Mouse (Mus musculus): ENCODE data around the gene Gm20388.
A peak's percentile ranks its signal among the peaks of the same experiment; 100 is the strongest.

The Gm20388 gene

DNA sequence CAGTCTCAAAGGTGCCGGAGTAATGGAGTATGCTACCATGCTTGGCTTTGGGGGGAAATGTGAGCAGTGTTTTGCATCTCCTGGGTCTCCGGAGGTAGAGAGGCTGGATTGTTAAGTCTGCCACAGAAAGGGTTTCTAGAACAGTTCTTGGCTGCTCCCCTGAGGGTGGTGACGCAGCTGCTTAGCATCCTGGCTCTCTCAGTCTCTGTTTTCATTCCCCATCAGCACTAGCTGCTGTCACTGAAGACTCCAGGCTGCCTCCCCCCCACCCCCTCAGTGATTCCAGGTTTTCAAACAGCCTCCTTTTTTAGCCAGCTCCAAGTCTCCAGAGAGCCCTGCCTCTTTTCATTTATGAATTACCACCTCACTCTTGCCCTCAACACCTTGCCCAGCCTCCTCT is 4273.4 kb downstream of the Gm20388 start:
- peak; percentile 22 to 29 for DNase-seq (ENCODE audit: low spot score in 2 of 2)

- DNase-seq (ENCODE audit: low spot score in 2 of 2), result no peak
These were observed 4273.9 kb downstream of the Gm20388 start for GRCm38 (mm10) chr8:124184507-124184906.

GRCm38 (mm10) chr8:124185081-124185480 is 4274.4 kb downstream of the Gm20388 start:
- DNase-seq (ENCODE audit: low spot score in 2 of 2), result no peak

DNA sequence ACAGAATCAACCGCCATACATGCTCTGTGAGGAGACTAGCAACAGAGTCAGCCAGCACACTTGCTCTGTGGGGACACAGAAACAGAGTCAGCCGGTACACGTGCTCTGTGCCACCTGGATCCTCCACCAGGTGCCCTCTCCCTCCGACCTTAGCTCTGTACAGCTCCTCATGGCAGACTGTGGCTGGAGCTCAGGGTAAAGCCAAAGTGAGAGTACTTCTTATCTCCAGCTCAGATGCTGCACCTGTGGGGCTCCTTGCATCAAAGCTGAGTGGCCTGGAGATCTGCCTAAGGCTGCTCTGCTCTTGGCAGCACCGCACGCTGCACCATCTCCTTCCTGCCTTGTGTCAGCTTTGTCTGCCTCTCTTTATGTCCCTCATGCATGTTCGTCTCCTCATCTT is 4279.7 kb downstream of the Gm20388 start:
- no peak for DNase-seq (ENCODE audit: low spot score in 2 of 2)

GRCm38 (mm10) chr8:124192242-124192641 is 4281.6 kb downstream of the Gm20388 start:
- DNase-seq (ENCODE audit: low spot score in 2 of 2), result no peak

- no peak for DNase-seq (ENCODE audit: low spot score in 2 of 2)
These were observed 4282.3 kb downstream of the Gm20388 start for GRCm38 (mm10) chr8:124192976-124193375.

- DNase-seq (ENCODE audit: low spot score in 2 of 2), result no peak
These were observed 4283.4 kb downstream of the Gm20388 start for GRCm38 (mm10) chr8:124193992-124194391.

DNA sequence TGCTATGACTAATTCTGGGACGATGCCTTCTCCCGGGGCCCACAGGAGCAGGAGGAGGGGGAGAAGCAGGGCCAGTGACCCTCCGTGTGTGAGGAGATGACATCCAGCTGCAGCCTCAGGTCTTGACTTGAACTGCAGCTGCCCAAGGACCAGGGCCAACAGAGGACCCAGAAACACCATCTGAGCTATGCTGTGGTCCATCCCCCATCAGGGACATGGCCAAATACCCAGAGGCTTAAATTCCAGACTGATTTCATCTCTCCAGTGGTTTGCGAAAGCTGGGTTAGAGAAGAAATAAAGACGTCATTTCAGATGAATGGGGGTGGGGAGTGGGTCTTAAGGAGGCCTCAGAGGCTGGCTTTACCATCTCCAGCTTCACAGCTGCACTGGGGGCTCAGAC is 4285.6 kb downstream of the Gm20388 start:
- DNase-seq (ENCODE audit: low spot score in 2 of 2), result no peak

DNA sequence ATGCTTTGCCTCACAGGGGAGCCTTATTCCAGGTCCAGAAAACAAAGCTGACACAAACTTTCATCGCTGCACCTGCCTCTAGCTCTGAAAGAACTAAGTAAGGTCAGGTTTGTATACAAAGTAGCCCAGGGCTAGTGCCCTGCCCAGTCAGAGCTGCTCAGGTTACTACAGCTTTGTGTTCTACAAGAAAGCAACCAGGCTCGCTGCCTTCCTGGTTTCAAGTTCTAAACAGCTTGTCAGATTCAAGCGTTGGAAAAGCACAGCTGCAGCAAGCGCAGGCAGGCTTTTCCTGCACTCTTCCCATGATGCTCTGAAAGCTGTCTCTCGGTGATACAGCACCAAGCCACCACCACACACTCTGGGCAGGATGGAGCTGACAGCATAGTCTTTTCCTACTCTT is 4286.2 kb downstream of the Gm20388 start:
- DNase-seq (ENCODE audit: low spot score in 2 of 2), result no peak

DNA sequence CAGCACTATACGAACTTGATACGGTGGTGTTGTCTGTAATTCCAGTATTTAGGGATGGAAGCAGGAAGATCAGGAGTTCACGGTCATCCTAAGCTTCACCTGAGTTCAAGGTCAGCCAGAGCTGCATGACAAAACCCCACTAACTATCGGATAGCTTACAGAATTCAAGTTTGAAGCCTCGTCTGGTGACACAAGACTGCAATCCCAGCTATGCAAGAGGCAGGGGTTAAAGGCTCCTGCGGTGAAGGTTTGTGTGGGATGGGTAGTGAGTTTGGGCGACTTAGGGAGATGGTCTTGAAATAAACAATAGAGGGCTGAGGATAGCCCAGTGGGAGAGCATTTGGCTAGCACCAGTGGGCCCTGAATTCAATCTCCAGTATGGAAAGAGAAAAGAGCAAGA is 4287.6 kb downstream of the Gm20388 start:
- no peak for DNase-seq (ENCODE audit: low spot score in 2 of 2)

- no peak for DNase-seq (ENCODE audit: low spot score in 2 of 2)
These were observed 4289.8 kb downstream of the Gm20388 start for GRCm38 (mm10) chr8:124200400-124200799.

DNA sequence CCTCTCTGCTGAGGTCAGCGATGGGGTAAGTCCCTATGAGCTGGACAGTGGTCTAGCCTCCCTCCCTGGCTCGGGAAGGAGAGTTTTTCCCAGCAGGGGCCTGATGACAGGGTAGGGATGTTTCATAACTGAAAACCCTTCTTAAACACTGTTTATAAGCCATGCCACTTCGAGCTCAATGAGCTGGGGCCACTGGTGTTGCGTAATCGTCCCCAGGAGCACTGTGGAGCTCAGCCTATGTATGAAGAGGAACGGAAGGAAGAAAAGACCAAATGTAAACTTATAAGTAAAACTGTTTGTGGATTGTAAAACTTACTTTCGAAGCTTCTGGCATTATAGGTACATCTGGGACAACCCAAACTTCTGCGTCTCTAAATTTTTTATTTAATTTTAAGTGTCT is 4291.1 kb downstream of the Gm20388 start:
- DNase-seq (ENCODE audit: low spot score in 2 of 2), result no peak

GRCm38 (mm10) chr8:124202895-124203294 is 4292.3 kb downstream of the Gm20388 start:
- DNase-seq (ENCODE audit: low spot score in 2 of 2), result no peak

DNA sequence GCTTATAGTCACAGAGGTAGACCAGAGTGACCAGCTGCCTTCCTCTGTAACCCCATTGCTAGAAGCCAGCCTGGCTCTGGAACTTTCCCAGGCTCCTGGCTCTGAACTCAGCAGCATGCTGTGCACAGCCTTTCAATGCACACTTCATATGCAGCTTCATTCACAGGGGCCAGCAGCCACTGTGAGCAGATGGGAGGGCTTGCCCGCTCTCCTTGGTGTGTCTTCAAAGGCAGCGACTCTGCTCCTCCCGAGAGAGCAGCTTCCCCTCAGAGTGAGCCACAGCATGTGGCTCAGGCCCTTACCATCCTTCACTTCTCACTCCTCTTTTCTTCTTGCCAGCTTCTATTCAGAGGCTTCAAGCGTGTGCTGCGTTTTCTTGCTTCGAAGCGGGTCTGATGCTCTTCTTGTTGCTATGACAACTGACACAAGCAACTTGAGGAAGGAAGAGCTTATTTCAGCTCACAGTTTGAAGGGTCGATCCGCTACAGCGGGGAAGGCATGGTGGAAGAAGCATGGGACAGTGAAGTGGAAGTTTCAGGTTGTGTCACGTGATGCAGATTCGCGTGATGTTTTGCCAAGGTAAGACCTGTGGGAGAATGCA is 4293.5 kb downstream of the Gm20388 start:
- DNase-seq (ENCODE audit: low spot score in 2 of 2), result no peak

DNA sequence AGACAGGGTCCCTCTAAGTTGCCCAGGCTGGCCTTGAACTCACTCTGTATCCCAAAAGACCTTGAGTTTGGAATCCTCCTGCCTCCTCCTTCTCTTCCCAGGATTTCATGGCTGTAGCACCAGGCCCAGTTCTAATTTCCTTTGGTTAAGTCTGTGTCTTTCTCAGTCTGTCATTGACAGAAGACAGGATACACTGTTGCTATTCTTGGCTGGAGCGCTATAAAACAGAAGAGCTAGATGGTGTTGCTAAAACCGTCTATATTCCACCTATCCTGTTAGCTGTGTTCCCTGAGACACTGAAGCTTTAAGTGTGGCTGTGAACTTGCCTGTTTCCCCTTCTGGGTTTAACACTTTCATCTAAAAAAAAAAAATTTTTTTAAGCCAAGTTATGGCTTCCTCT is 4301.5 kb downstream of the Gm20388 start:
- DNase-seq (ENCODE audit: low spot score in 2 of 2), result no peak

DNA sequence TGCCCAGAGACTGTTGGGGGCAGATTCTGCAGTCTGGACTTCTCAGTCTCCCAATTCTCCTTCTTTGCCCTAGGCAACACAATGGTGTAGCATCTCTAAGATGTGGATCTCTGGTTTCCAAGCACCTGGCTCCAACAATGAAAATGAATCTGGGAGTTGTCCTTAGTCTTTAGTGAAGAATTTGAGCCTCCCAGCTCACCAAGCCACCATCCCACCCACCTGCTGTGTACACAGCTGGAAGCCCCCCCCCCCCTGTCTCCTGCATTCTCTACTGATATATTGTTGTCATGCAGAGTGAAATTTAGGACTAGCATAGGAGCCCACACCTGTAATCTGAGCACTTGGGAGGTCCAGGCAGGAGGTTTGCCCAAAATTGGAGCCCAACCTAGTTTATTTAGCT is 4306.3 kb downstream of the Gm20388 start:
- DNase-seq (ENCODE audit: low spot score in 2 of 2), result no peak

- no peak for DNase-seq (ENCODE audit: low spot score in 2 of 2)
These were observed 4319.2 kb downstream of the Gm20388 start for GRCm38 (mm10) chr8:124229883-124230282.

DNA sequence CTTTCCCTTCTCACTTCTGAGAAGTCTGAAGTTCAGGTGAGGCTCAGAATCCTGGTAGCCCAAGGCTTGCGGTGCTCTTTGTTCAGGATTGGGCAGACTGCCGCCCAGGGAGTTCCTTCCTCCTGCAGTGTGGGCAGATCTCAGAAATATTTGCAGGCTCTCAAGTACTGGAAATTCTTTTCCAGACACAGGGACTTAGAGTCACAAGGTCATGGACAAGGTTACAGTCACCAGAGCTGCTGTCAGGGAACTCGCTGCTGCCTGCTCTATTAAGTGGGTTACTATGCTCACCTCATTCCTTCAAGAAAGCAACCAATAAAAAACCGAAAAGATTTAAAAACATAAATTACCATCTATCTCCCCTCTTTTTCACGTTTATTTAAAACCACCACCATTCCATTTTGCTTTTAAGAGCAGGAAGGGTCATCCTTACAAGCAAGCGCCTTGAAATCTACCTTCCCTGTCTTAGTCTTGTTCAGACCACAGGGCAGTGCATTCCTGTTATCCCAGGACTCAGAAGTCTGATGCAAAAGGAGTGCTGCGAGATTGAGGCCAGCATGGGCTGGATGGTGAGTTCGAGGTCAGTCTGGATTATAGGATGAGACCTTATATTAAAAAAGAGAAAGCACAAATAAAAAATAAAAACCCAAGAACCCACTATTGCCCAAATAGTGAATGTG is 4320.0 kb downstream of the Gm20388 start:
- no peak for DNase-seq (ENCODE audit: low spot score in 2 of 2)

DNA sequence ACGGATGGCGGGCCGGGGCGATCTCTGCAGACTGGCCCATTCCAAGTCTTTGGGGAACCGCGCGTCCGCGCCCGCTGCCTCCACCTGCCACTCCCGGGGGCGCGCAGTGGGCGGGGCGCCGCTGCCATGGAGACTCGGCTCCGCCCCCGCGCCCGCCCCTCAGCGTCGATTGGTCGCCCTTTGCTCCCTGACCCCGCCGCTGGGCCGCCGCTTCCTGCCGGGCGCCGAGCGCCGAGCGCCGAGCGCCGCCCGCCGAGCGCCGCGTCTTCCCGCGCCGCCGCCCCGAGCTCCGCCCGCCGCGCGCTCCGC is 4320.5 kb downstream of the Gm20388 start, which contains the start of gene Galnt2:
TSS of gene Galnt2 (plus strand) at position 216 of the 309 bp plus-strand sequence.
- DNase-seq (ENCODE audit: low spot score in 2 of 2), result peak; percentile 89 to 90

DNA sequence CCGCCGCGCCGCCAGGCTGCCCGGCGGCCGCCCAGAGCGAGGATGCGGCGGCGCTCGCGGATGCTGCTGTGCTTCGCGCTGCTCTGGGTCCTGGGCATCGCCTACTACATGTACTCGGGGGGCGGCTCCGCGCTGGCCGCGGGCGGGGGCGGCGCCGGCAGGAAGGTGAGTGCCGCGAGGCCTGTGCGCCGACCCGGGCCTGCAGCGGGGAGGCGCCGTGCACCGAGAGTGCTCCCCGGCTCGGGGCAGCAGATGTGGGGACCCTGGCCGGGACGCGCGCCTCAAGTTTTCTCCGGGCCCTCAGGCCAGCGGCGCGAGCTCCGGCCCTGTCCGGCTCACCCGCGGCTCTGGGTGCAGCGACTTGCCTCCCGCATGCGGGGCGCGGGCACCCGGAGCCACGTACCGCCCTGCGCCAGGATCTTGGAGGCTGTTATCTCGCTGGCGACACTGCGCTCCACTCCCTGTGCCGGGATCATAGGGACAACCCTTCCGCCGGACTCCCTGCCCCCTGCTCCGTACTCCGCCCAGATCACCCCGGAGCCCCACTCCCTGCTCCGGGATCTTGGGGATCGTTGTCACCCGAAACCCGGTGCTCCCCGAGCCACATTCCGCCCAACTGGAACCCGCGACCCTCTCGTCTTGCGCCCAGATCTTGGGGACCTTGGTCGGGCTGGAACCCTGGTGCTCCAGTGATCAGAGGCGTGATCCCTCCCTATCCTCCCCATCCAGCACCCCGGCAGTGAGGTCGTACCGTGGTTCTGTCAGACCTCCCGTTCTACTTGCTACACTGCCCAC is 4321.0 kb downstream of the Gm20388 start:
- peak in 1 of 2 experiments; percentile 29 for DNase-seq (ENCODE audit: low spot score in 2 of 2)

GRCm38 (mm10) chr8:124232280-124232600 is 4321.6 kb downstream of the Gm20388 start:
- no peak for DNase-seq (ENCODE audit: low spot score in 2 of 2)

DNA sequence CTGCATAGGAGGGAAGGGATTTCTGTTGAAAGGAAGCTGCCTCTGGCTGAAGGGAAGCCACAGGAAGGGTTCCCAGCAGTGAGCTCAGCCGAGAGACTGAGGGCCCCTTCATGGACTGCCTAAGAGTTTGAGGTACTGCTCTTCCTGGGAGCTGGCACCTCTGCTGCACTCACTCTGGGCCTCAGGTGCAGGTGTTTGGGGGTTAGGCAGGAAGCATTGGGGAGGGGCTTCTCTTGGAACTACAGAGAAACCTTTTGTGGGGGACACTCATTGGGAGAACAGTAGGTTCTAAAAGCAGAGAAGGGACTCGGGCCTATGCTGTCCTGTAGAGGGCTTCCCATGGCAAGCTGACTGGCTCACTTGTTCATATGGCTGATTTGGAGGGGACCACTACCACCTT is 4323.9 kb downstream of the Gm20388 start:
- no peak for DNase-seq (ENCODE audit: low spot score in 2 of 2)

- DNase-seq (ENCODE audit: low spot score in 2 of 2), result no peak
These were observed 4324.9 kb downstream of the Gm20388 start for GRCm38 (mm10) chr8:124235536-124235935.

All from right cerebral cortex, postnatal 36 days (tissue).